Mouse (Mus musculus) adrenal gland, postnatal 25 days (tissue): ENCODE measurements around the gene Rhbdf1. TPM values are rescaled to one million over a fixed set of nuclear protein-coding genes. Genes with fewer than 3 reads are reported as not detected.
"Not testable (repeated sequence)": the region's sequence is repeated elsewhere in the genome, so short reads cannot be mapped to it uniquely, and the experiment has no call there.

ENCODE experiments used
- DNase-seq: peaks from one replicate; pipeline ENCODE4 v3.0.0; 2021; ENCODE audit warnings: mixed read lengths
- total RNA-seq: library from RNA; stranded (reverse); gene quantifications from 2 replicates; pipeline ENCODE4 v1.2.3, GENCODE M21; 2021

Gene Rhbdf1
- total RNA-seq, 1 experiment from 2014 or later, result 27.9 TPM

DNA sequence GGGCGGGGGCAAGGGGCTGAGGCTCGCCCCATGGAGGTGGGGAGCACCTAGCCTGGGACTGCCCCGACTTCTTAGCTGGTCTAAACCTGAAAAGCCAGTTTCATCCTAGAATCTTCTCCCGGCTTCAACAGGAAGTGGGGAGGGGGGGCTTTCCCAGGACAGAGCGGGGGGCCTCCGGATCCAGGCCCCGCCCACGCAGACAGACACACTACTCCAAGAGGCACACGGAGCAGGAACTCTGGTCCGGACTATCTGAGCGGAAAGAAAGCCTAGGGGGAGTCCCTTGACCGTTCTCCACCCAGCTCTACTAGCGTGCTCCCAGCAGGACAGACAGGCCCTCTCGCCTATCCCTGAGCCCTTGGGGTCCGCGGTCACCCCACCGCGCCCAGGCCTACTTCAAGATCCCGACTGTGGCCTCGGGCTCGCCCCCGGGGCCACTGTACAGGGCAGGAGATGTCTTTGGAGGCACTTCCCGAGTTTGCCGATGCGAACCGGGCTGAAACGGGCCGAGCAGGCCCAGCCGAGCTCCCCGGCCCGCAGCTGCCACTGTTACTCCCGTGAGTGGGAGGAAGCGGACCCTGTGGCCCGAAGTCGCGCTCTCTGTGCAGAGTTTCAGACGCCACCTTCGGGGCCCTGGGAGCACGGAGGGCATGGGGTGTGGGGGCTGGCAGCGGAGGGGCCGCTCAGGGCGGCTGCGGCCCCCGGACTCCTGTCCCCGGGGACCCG is 712 bp downstream of the Rhbdf1 start:
- DNase-seq, result peak; percentile 53

DNA sequence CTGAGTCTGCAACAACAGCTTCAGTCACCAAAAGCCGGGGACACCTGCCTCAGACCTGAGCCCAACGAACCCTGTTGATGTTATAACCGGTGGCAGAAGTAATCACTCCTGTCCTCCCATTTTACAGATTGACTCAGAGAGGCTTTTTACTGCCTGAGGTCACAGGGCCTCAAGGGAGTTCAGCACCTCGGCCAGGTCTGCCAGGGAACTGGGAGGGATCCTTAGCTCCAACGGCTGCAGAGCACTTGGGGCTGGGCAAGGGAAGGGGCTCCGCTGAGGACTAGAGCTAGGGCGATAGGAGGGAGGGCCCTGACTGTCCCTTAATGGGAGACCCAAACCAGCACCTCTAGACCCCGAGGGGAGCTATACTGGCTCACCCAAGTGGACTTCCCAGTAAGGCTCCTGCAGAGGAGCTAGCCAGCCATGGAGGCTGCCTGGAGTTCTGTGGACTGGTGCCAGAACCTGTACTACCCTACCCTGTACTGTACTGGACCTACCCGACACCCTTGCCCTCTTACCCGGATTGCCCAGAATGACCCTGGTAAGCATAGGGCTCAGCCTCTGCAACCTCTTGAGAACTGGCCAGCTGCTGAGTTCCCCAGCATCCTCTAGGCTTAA is 1.4 kb downstream of the Rhbdf1 start:
- DNase-seq, result no peak

DNA sequence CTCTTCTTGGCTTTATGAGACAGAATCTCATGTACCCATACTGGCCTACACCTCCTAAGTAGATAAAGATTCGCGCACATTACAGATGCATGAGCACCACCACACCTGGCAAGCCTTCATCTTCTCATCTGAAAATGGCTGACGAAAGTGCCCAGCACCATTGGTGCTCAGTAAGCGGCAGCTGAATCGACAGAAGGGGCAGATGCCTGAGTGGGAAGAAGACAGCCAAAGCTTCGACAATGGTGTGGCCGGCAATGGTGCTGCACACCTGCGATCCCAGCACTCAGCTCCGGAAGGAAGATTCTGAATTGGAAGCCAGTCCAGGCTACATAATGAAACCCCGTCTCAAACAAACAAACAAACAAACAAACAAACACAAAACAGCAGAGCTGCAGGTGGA is 2.8 kb downstream of the Rhbdf1 start:
- no peak for DNase-seq

GRCm38 (mm10) chr11:32218501-32219050 is 3.5 kb downstream of the Rhbdf1 start:
- no peak for DNase-seq

DNA sequence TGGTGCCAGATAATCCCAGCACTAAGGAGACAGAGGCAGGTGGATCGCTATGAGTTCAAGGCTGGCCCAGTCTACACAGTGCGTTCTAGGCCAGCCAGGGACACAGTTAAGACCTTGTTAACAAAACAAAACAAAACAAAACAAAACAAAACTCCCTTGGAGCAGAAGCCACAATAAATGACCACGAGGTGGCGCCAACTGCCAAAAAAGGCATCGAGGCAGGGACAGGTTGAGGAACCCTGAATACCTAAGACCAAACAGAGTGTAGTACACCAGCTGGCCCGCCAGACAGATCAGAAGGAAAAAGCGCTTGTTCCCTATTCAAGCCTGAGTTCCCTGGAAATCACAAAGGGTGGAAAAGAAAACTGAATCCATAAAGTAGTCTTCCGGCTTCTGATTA is 5.2 kb downstream of the Rhbdf1 start:
- DNase-seq, result peak; percentile 73

- no peak for DNase-seq
Measured at GRCm38 (mm10) chr11:32215372-32216162, 6.5 kb downstream of the Rhbdf1 start.

- DNase-seq, result no peak
Measured at GRCm38 (mm10) chr11:32210623-32211022, 11.5 kb downstream of the Rhbdf1 start.

DNA sequence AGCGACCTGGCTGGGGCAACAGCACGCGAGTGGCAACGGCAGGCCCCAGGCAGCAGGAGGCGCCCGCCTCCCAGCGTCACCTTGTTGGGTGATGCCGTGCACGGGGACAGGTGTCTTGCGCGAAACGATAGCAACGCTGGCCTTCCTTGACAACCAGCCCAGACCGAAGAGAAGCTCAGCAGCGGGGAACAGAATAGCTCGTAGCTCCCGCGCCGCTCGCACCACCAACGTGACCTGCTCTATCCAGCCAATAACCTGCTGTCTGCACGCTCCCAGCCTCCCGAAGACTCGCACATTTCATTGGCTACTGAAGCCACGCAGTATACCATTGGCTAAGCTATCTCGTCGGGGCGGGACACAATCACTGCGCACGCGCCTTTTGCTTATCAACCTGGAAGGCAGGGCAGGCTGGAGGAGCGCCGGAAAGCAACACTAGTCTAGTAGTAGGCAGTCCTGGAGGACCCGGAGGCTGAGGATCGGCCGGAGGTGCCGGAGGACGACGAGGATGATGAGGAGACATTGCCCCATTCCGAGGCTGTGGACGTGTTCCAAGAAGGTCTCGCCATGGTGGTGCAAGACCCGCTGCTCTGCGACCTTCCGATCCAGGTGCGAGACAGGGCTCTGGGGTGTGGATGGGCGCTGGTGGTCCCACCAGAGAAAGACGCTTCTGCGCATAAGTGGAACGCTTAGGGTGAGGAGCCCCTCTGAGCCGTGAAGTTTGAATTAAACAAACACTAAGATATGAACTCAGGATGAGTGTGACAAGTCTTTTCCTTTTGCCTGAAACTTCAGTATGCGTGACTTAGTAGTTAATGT is 16.8 kb downstream of the Rhbdf1 start, which contains the start of gene Snrnp25:
Gene Snrnp25, plus strand, starts transcription at position 358 of the 816 bp plus-strand sequence.
- peak; percentile 95 for DNase-seq

- DNase-seq, result no peak
Measured at GRCm38 (mm10) chr11:32201922-32202685, 20.0 kb downstream of the Rhbdf1 start.

- DNase-seq, result not testable (repeated sequence)
Measured at GRCm38 (mm10) chr11:32200992-32201391, 21.1 kb downstream of the Rhbdf1 start.

DNA sequence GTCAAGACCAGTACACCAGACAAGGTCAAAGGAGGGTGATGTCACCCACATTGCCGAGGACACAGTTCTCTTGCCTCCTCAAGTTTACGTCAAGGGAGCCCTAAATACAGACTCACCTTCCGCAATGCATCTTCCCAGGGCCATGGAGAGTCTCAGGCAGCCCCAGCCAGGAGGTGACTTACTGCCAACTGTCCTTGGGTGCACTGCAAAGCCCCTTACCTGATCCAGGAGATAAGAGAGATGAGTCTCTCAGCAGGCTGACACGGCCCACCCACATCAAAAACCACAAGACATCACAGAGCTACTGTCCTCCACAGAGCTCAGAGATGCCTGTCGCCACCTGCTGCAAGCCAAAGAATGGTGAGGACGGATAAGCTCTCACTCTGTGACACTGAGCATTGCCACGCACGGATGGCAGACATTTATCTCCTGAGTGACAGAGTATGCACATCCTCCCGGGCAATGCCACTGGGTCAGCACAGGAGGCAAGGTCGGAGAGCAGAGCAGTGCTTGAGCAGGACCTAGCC is 22.0 kb downstream of the Rhbdf1 start, which contains the start of gene Il9r:
Gene Il9r, minus strand, starts transcription at position 205 of the 527 bp plus-strand sequence.
- DNase-seq, result no peak

- DNase-seq, result no peak
Measured at GRCm38 (mm10) chr11:32199230-32199629, 22.9 kb downstream of the Rhbdf1 start.

GRCm38 (mm10) chr11:32198256-32198955 is 23.7 kb downstream of the Rhbdf1 start:
- no peak for DNase-seq

DNA sequence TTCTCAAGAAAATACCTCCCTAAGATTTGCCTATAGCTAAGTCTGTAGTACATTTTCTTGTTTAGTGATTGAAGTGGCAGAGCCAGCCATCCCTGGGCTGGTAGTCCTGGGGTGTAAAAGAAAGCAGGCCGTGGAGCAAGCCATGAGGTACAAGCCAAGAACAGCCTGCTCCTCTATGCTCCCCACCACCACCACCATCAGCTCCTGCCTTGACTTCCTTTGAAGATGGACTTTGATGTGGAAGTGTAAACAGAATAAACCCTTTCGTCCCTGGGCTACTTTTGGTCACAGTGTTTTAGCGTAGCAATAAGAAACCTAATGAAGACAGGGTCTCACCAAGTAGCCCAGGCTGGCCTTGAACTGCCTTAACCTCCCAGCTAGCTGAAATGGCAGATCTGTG is 24.3 kb downstream of the Rhbdf1 start:
- DNase-seq, result no peak

DNA sequence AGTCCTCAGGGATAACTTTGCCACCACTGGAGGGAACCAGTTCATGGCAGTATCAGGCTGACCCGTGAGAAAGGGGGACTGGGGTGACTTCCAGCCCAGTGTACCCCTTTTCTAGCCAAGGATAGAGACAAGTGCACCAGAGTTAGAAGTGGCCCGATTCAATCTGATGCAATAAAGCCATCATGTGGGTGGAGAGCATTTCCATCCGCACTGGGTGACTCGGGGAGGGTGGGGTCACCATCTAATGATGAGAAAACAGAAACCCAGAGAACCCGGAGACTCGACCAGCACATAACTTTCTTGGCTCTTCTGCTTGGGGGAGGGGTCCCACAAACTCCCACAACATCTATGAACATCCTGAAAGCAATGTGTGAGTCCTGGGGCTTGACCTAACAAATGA is 25.4 kb downstream of the Rhbdf1 start:
- no peak for DNase-seq

- no peak for DNase-seq
Measured at GRCm38 (mm10) chr11:32195867-32196540, 26.1 kb downstream of the Rhbdf1 start.

DNA sequence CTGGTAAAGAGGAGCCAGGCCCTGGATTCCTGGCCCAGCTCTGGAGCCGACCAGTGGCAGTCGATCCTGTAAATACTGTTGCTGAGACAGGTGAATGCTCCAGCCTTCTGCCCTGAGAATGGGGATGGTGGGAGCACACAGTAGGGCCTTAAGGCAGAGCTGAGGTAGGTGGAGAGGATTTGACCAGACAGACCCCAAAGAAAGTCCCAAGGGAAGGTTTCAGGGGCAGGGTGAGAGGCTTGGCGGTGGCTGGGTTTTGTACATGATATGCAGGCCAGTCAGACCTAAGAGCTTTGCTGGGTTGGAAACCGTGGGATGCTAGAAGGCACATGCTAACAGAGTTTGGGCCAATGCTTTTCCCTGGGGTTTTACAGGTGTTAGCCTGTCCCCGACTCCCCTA is 27.5 kb downstream of the Rhbdf1 start:
- DNase-seq, result no peak

- no peak for DNase-seq
Measured at GRCm38 (mm10) chr11:32194086-32194485, 28.0 kb downstream of the Rhbdf1 start.

- no peak for DNase-seq
Measured at GRCm38 (mm10) chr11:32193156-32193555, 28.9 kb downstream of the Rhbdf1 start.
